In the genomic region with DNA sequence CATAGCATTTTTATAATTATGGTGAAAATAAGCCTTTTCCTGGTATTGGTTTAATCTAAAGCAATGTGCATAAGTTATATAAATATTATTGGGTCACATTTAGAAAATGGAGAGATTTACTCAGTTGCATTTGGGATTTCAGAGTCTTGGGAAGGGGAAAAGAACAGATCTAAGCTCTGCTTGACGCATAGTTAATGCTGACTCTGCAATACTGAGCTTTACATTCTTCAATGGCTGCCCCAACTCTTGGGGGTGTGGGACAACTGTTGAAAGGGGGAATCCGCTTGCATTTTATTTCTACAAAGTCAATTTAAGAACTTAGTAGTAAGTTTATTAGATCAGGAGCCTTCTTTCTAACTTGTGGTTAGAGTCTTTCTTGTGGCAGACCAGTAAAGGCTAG, we compare ENCODE assay signal across 26 mouse cellular contexts.
"Had no signal": no experiment of that assay in that cellular context is flagged by ENCODE, and none has a peak within 500 bp of the region (broad histone marks: within the 10 kb centered on the region; RNA-seq: fewer than 3 reads in every experiment).

No protein-coding gene starts in this region.

- H3K9ac ChIP-seq: embryonic facial prominence, embryonic 12.5 days; embryonic facial prominence, embryonic 13.5 days; embryonic facial prominence, embryonic 15.5 days; forebrain, embryonic 12.5 days; forebrain, embryonic 13.5 days; forebrain, embryonic 15.5 days; forebrain, postnatal 0 days had no signal

- H3K9me3 ChIP-seq: embryonic facial prominence, embryonic 10.5 days; embryonic facial prominence, embryonic 12.5 days; embryonic facial prominence, embryonic 13.5 days; embryonic facial prominence, embryonic 15.5 days; forebrain, embryonic 10.5 days; forebrain, embryonic 12.5 days; forebrain, embryonic 13.5 days; forebrain, embryonic 15.5 days; heart, embryonic 10.5 days had no signal

- H3K36me3 ChIP-seq: embryonic facial prominence, embryonic 10.5 days; embryonic facial prominence, embryonic 12.5 days; embryonic facial prominence, embryonic 13.5 days; embryonic facial prominence, embryonic 15.5 days; forebrain, embryonic 10.5 days; forebrain, embryonic 12.5 days; forebrain, embryonic 15.5 days; heart, embryonic 10.5 days had no signal

- H3K27ac ChIP-seq: embryonic facial prominence, embryonic 10.5 days; embryonic facial prominence, embryonic 12.5 days; embryonic facial prominence, embryonic 13.5 days; embryonic facial prominence, embryonic 15.5 days; forebrain, embryonic 10.5 days; forebrain, embryonic 12.5 days; forebrain, embryonic 13.5 days; forebrain, embryonic 15.5 days; gastrocnemius, adult 2 months; heart, adult 2 months; heart, embryonic 10.5 days had no signal

- DNase-seq: cerebellum, adult 9-10 months; cerebellum, adult 9-11 months; cerebellum, postnatal 10 days; cerebellum, postnatal 14 days; cerebellum, postnatal 25 days; cerebellum, postnatal 36 days; embryo, embryonic 11 days; forebrain, postnatal 0 days; gastrocnemius, adult 2 months; gastrocnemius, postnatal 10 days; gastrocnemius, postnatal 14 days; gastrocnemius, postnatal 25 days; gastrocnemius, postnatal 36 days; heart, adult 11 months; heart, adult 18-20 months; heart, adult 2 months had no signal

- H3K4me1 ChIP-seq: embryonic facial prominence, embryonic 12.5 days; embryonic facial prominence, embryonic 15.5 days; forebrain, embryonic 12.5 days; forebrain, embryonic 13.5 days; forebrain, embryonic 15.5 days had no signal

- H3K4me3 ChIP-seq: embryonic facial prominence, embryonic 10.5 days; embryonic facial prominence, embryonic 12.5 days; embryonic facial prominence, embryonic 13.5 days; embryonic facial prominence, embryonic 15.5 days; erythroblast, embryonic 14.5 days; forebrain, embryonic 10.5 days; forebrain, embryonic 12.5 days; forebrain, embryonic 13.5 days; forebrain, embryonic 15.5 days; gastrocnemius, adult 2 months; heart, adult 2 months; heart, embryonic 10.5 days had no signal

- H3K4me2 ChIP-seq: embryonic facial prominence, embryonic 12.5 days; embryonic facial prominence, embryonic 13.5 days; embryonic facial prominence, embryonic 15.5 days; forebrain, embryonic 12.5 days; forebrain, embryonic 13.5 days; forebrain, embryonic 15.5 days had no signal

- H3K27me3 ChIP-seq: embryonic facial prominence, embryonic 12.5 days; embryonic facial prominence, embryonic 13.5 days; embryonic facial prominence, embryonic 15.5 days; forebrain, embryonic 13.5 days; forebrain, embryonic 15.5 days had no signal
